Mouse (Mus musculus) midbrain, embryonic 14.5 days (tissue): ENCODE results near the gene Cblb. TPM values are rescaled to one million over a fixed set of nuclear protein-coding genes. Genes with fewer than 3 reads are reported as not detected.

Experiments used
- ATAC-seq: fragments of 200-750 bp; cut with Nextera tagmentation; 2 replicates; pipeline ENCODE4 v1.8.0; 2017; ENCODE audit warnings: moderate number of reproducible peaks, moderate library complexity; ENCODE audit not compliant: low FRiP score, low TSS enrichment
- DNase-seq: peaks from one replicate; pipeline ENCODE4 v3.0.0-alpha.2; 2015
- H3K27ac ChIP-seq: fragments of 300-500 bp; sonication (generic); replicated peaks from 2 replicates; pipeline ENCODE4 v1.5.1; 2014; ENCODE audit warnings: mild to moderate bottlenecking, low read depth, low read length, moderate library complexity
- H3K27me3 ChIP-seq: fragments of 300-500 bp; sonication (generic); 2 replicates; pipeline ENCODE4 v1.6.1; 2014; ENCODE audit warnings: low read length, control low read depth, mixed read lengths; ENCODE audit not compliant: control insufficient read depth, insufficient read depth
- H3K36me3 ChIP-seq: fragments of 300-500 bp; sonication (generic); 2 replicates; pipeline ENCODE4 v1.6.1; 2014; ENCODE audit warnings: low read length, control low read depth; ENCODE audit not compliant: control insufficient read depth, insufficient read depth
- H3K4me1 ChIP-seq: fragments of 300-500 bp; sonication (generic); 2 replicates; pipeline ENCODE4 v1.6.1; 2014; ENCODE audit warnings: mild to moderate bottlenecking, antibody characterized with exemption, low read length, control low read depth; ENCODE audit not compliant: control insufficient read depth, insufficient read depth
- H3K4me2 ChIP-seq: fragments of 300-500 bp; sonication (generic); 2 replicates; pipeline ENCODE4 v1.6.1; 2014; ENCODE audit warnings: mild to moderate bottlenecking, low read length, moderate library complexity
- H3K4me3 ChIP-seq: fragments of 300-500 bp; sonication (generic); replicated peaks from 2 replicates; pipeline ENCODE4 v1.5.1; 2014; ENCODE audit warnings: low read depth, low read length
- H3K9ac ChIP-seq: fragments of 300-500 bp; sonication (generic); replicated peaks from 2 replicates; pipeline ENCODE4 v1.6.1; 2014; ENCODE audit warnings: mild to moderate bottlenecking, low read length, moderate library complexity
- H3K9me3 ChIP-seq: fragments of 300-500 bp; sonication (generic); 2 replicates; pipeline ENCODE4 v1.6.1; 2016; ENCODE audit warnings: low read length, control low read depth, mixed read lengths; ENCODE audit not compliant: control insufficient read depth
- WGBS: fragments of 180-500 bp; shearing (Covaris S2); extraction: QIAGEN DNeasy Blood & Tissue Kit; methylation state at CpG from one replicate; pipeline ENCODE4 v1.1.7; 2014; 5-methylcytosine and 5-hydroxymethylcytosine counted together
- polyA plus RNA-seq: library from polyadenylated mRNA; unstranded; fragments of >200 nt; fragmentation: Nextera tagmentation; extraction: Ambion mirVana; gene quantifications from 2 replicates; pipeline ENCODE4 v1.2.1, GENCODE M21; 2014

Gene Cblb
- polyA plus RNA-seq, 1 experiment from 2014 or later: 19.4 TPM

DNA sequence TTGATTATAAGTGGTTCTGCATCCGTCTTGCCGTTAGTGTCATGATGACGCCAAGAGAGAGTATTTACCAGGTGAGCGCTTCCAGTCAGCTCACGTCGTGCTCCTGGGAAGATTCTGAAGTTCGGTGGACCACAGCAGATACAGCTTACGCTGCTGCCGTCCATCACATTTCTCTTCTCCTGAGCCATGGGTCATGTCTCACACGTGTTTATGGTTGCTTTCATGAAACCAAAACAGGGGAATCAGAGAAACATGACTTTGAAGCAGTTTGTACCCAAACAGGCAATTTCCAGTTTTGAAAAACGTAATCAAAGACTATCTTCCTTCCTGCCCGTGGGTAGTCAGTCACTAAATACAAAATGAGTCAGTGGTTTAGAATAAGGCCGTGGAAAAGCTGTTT is 112.1 kb downstream of the Cblb start:
- Histone ChIP-seq H3K4me2 (no peak overlapping the region), H3K9me3 (no peaks in the 10 kb centered on the region), H3K4me1 (no peaks in the 10 kb centered on the region), H3K9ac (no peak overlapping the region), H3K4me3 (no peak overlapping the region), H3K27me3 (no peaks in the 10 kb centered on the region), H3K36me3 (peaks cover 28% of the 10 kb centered on the region), H3K27ac (no peak overlapping the region)
- DNase-seq (no peak), ATAC-seq (no peak)
- WGBS: 94% methylated on average over 13 of the region's 13 CpGs

DNA sequence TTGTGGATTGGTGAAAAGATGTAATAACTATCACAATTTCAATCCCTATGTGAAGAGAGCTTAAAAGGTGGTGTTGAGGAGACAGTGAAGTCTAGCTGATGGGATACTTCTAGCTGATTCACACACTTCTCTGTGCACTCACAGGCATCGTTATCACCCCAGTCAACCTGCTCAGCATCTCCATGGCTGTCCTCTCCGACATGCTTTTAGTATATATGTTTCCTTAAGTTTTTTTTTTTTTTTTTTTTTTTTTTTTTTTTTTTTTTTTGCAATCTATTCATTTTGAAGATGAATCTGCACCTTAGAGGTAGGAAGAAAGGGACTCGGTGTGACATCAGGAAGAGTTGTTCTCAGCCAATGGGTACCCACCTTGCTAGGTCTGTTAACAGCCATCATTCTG is 112.8 kb downstream of the Cblb start:
- peaks cover 28% of the 10 kb centered on the region for H3K36me3 ChIP-seq
- H3K27ac ChIP-seq: no peak overlapping the region
- no peak overlapping the region for H3K4me3 ChIP-seq
- no peak overlapping the region for H3K4me2 ChIP-seq
- DNase-seq (no peak), ATAC-seq (no peak)
- no peaks in the 10 kb centered on the region for H3K9me3 ChIP-seq
- H3K27me3 ChIP-seq: no peaks in the 10 kb centered on the region
- WGBS: 98% methylated on average over 3 of the region's 3 CpGs
- H3K9ac ChIP-seq: no peak overlapping the region
- no peaks in the 10 kb centered on the region for H3K4me1 ChIP-seq

GRCm38 (mm10) chr16:52144792-52145191 is 113.8 kb downstream of the Cblb start:
- H3K9me3 ChIP-seq: no peaks in the 10 kb centered on the region
- DNase-seq (no peak), ATAC-seq (no peak)
- no peaks in the 10 kb centered on the region for H3K4me1 ChIP-seq
- no peak overlapping the region for H3K4me2 ChIP-seq
- no peak overlapping the region for H3K27ac ChIP-seq
- H3K4me3 ChIP-seq: no peak overlapping the region
- no peak overlapping the region for H3K9ac ChIP-seq
- WGBS: 86% methylated on average over 5 of the region's 5 CpGs
- no peaks in the 10 kb centered on the region for H3K27me3 ChIP-seq
- peaks cover 28% of the 10 kb centered on the region for H3K36me3 ChIP-seq

DNA sequence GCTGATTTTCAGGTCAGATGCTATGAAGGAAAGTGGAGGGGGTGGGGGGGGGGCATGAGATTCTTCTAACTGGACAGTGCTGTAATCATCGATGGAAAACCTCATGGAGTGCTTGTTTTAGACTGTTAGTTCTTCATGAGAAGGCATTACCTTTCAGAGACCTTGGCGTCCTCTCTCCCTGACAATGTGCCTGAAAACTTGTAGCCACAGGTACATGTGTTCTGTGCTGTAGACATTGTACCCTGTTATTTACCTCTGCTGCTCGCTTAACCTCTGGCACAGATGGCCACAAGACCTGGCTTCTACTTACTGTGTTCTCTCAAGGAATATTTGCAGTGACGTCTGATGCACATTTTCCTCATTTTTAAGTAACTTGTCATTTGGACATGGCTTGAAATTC is 114.5 kb downstream of the Cblb start:
- Histone ChIP-seq H3K4me1 (no peaks in the 10 kb centered on the region), H3K4me2 (no peak overlapping the region), H3K9me3 (no peaks in the 10 kb centered on the region), H3K4me3 (no peak overlapping the region), H3K27ac (no peak overlapping the region), H3K27me3 (no peaks in the 10 kb centered on the region), H3K9ac (no peak overlapping the region), H3K36me3 (peaks cover 28% of the 10 kb centered on the region)
- WGBS: 95% methylated on average over 4 of the region's 4 CpGs
- ATAC-seq (no peak), DNase-seq (no peak)

- no peaks in the 10 kb centered on the region for H3K4me1 ChIP-seq
- H3K4me2 ChIP-seq: no peak overlapping the region
- H3K27me3 ChIP-seq: no peaks in the 10 kb centered on the region
- peaks cover 23% of the 10 kb centered on the region for H3K36me3 ChIP-seq
- ATAC-seq: no peak
- no peak for DNase-seq
- H3K27ac ChIP-seq: no peak overlapping the region
- H3K4me3 ChIP-seq: no peak overlapping the region
- H3K9ac ChIP-seq: no peak overlapping the region
- no peaks in the 10 kb centered on the region for H3K9me3 ChIP-seq
- 77% methylated on average over 11 of the region's 11 CpGs for WGBS
Observed at GRCm38 (mm10) chr16:52146976-52147696, 116.1 kb downstream of the Cblb start.

DNA sequence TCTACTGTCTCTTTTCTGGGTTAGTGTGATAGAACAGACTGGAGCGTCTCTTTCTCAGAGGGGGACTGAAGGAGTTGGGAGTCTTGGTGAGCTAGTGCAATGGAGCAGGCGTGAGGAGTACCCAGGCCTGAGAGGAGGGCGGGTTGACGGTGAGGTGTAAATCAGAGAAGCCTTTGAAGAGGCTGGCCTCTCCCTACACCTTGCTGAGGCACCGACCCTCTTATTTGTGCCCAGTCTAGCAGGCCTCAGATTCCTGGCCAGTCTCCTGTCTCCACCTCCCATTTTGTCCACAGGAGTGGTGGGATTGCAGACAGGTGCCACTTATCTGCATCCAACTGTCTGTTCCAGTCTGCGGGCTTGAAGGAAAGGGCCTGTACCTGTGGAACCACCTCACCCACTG is 117.0 kb downstream of the Cblb start:
- Histone ChIP-seq H3K27ac (no peak overlapping the region), H3K9me3 (no peaks in the 10 kb centered on the region), H3K4me3 (no peak overlapping the region), H3K4me1 (no peaks in the 10 kb centered on the region), H3K4me2 (no peak overlapping the region), H3K9ac (no peak overlapping the region), H3K27me3 (no peaks in the 10 kb centered on the region), H3K36me3 (peaks cover 22% of the 10 kb centered on the region)
- ATAC-seq: no peak
- WGBS: 92% methylated on average over 6 of the region's 6 CpGs
- DNase-seq: no peak

GRCm38 (mm10) chr16:52149135-52149769 is 118.2 kb downstream of the Cblb start:
- Histone ChIP-seq H3K4me3 (no peak overlapping the region), H3K36me3 (peaks cover 23% of the 10 kb centered on the region), H3K9ac (no peak overlapping the region), H3K27me3 (no peaks in the 10 kb centered on the region), H3K9me3 (no peaks in the 10 kb centered on the region), H3K4me1 (no peaks in the 10 kb centered on the region), H3K27ac (no peak overlapping the region), H3K4me2 (no peak overlapping the region)
- no peak for DNase-seq
- ATAC-seq: no peak
- 92% methylated on average over 6 of the region's 6 CpGs for WGBS

GRCm38 (mm10) chr16:52155030-52155696 is 124.1 kb downstream of the Cblb start:
- Histone ChIP-seq H3K9ac (no peak overlapping the region), H3K4me2 (no peak overlapping the region), H3K4me1 (no peaks in the 10 kb centered on the region), H3K9me3 (no peaks in the 10 kb centered on the region), H3K4me3 (no peak overlapping the region), H3K36me3 (peaks cover 34% of the 10 kb centered on the region), H3K27me3 (no peaks in the 10 kb centered on the region), H3K27ac (no peak overlapping the region)
- DNase-seq: no peak
- no peak for ATAC-seq
- 90% methylated on average over 5 of the region's 5 CpGs for WGBS
